Mouse (Mus musculus) thymus, postnatal 10 days (tissue): ENCODE measurements around the gene Pax6.

Experiments
- DNase-seq, 2 experiments: peaks; one replicate each; pipeline ENCODE4 v3.0.0; 2021; ENCODE audit warnings: low spot score in 2 of 2

Gene Pax6

GRCm38 (mm10) chr2:105682634-105683351 is 14.1 kb downstream of the Pax6 start:
- no peak for DNase-seq

DNA sequence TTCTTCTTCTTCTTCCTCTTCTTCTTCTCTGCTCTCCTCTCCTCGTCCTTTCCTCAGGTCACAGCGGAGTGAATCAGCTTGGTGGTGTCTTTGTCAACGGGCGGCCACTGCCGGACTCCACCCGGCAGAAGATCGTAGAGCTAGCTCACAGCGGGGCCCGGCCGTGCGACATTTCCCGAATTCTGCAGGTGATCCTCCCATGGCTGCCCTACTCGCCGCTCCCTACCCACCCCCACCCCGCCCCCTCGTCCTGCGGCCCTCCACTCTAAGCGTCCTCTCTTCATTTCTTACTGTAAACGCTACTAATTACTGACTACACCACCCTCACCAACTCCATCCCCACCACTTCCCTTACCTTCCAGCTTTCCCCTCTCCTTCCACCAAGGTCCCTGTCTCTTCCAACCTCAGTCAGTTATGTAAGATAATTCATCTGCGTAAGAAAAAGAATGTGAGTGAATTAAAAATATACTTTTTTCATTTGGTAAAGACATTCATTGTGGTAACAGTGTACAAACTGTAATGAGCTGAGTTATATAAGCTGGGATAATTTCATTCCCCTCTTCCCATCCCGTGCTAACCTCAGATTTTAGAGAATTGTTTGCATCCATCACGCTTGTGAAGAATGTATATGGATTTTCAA is 15.2 kb downstream of the Pax6 start:
- no peak for DNase-seq

DNA sequence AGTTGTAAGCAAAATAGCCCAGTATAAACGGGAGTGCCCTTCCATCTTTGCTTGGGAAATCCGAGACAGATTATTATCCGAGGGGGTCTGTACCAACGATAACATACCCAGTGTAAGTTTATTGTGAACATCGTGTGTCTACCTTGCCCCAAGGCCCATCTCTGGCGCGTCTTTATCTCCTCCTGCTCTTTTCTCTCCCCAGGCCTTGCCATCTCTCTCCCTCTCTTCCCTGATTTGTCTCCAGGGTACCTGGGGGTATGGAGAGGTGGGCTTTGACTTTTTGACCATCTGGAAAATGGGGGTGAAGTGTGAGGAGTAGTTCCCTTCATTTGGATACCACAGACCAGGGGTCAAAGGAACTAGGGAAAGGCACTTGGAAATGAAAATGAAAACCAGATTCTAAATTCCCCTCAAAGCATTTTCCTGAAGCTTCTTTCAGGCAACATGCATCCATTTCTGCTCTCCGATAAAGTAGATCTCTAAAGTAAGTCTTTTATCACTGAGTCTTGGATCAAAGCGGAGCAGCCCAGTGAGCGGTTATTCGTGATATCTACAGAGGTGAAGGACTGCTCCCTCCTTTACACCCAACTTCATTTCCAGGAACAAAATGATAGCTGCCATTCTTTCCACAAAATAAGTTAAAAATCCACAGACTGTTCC is 16.4 kb downstream of the Pax6 start:
- DNase-seq: no peak

GRCm38 (mm10) chr2:105685651-105686050 is 17.0 kb downstream of the Pax6 start:
- DNase-seq: no peak

DNA sequence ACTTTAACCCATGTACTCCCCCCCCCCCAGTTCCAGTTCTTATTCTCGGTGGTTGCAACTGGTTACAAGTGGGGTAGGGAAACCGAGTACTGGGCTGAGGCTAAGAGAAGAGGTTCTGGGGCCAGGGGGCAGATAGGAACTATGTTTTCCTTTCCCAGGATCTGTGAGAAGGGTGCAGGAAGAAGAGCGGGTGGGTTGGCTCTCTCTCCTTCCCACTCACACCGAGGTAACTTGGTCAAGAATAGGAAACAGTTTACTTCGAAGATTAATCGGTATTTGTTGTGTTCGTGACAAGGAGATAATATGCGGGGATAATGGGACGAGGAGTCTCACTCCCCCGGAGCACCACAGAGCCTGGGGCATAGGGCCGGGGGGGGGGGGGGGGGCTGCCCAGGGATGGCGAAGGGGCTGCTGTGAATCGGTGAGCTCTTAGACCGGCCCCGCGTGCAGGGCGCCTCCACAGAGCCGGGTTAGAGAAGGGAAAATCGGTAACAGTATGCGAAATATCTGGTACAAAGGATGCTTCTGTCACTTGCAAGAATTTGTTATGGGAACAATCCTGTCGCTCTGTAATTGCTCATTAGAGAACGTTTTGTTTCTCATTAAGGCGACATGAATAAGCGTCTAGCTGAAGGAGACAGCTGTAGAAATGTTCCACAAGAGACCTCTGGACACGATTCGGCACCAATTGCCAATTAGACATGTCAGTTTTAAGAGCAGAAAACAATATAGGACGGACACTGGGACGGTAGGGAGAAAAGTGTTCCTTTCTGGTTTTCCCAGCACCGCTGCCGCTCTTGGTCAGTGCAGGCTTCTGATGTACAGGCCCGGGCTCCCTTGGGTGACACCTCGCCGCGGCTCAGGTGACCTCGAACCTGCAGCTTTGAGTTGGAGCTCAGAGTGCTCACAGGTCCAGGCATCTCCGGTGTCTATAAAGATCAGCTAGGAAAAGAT is 17.9 kb downstream of the Pax6 start:
- DNase-seq: no peak

- no peak for DNase-seq
Observed at GRCm38 (mm10) chr2:105687317-105687991, 18.8 kb downstream of the Pax6 start.

- DNase-seq: no peak
Observed at GRCm38 (mm10) chr2:105688011-105688410, 19.3 kb downstream of the Pax6 start.

DNA sequence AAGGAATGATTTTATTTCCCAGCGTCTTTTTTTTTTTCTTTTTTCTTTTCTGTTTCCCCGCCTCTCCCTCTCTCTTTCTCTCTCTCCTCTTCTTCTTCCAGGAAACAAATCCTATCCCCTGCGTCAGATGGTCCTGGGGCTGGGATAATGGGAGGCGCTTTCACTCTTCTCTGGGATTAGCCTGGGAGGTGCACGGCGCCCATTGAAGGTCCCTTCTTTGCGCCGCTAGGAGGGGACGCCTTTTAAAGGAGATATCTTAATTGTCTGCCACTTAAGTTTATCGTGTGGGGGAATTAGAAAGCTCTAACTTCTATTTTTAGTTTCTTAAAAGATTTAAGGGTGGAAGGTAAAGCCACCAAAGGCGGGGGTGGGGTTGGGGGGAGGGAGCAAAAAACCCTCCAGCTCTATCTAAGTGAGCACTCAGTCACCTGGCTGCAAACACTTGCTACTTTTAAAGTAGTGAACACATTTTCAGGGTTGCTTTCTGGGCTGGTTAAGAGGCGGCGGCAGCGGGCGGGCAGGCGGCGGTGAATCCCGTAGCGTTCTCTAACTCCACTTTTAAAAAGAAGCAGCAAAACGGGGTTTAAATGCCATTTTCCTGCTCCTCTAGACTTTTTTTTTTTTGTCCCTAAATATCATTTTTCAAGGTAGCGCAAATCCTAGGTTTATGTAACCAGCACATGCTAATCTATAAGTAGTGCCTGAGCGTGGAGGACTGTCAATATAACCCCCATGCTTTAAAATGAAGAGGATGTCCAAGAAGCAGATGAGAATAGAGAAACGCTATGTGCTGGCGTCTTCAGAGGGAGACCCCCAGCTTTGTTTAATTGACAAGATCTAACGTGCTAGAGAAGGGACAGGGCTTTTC is 20.0 kb downstream of the Pax6 start:
- DNase-seq: no peak

DNA sequence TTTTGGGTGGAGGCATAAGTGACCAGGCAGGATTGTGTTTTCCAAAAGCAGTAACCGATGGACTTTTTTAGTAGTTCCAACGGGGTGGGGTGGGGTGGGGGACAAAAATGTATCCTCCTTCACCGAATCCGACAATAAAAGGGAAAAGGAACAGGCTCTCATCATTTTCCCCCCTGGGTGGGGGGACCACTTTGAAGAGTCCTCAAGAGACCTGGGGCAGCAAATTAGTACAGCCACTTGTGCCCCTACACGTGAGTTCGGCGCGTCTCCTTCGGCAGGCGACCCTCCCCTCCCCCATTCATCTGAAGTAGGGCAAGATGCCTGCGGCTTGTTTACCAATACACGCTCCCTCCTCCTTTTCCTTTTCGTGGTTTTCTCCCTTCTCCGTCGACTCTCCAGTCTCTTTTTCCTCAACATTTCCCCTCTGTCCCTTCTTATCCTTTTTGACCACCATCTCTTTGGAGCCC is 20.6 kb downstream of the Pax6 start:
- DNase-seq: no peak

GRCm38 (mm10) chr2:105689771-105690639 is 21.3 kb downstream of the Pax6 start:
- DNase-seq: no peak

DNA sequence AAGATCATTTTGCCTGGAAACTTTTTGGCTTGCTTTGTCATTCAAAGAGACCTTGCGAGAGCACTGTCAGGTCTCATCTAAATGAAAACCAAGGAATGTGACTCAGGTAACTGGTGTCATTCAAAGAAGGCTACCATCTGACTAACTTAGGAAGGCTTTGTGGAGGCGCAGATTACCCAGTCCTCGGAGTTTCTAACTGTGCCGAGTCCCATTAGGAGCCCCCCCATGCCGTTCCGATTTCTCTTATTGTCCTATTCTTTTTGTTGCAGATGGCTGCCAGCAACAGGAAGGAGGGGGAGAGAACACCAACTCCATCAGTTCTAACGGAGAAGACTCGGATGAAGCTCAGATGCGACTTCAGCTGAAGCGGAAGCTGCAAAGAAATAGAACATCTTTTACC is 22.6 kb downstream of the Pax6 start:
- DNase-seq: no peak

GRCm38 (mm10) chr2:105697741-105698140 is 29.0 kb downstream of the Pax6 start:
- DNase-seq: no peak

- DNase-seq: no peak
Observed at GRCm38 (mm10) chr2:105698631-105699030, 29.9 kb downstream of the Pax6 start.

DNA sequence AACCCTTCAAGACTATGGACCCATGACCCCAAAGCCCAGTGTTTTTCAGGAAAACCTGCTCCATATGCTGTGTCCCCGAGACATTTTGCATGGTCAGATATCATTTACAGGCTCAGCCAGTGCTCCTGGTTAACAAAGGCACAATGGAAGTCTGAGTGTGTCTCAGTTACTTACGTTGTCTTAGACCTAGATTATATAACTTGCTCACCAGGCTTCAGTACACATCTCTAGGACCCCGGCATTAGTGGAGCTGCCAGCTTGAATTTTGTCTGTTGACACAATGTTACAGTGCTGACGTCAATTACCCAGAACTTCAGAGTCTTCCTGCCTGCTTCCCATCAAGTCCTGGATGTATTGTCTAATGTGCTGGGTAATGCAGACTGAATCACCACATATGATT is 33.1 kb downstream of the Pax6 start:
- DNase-seq: no peak

DNA sequence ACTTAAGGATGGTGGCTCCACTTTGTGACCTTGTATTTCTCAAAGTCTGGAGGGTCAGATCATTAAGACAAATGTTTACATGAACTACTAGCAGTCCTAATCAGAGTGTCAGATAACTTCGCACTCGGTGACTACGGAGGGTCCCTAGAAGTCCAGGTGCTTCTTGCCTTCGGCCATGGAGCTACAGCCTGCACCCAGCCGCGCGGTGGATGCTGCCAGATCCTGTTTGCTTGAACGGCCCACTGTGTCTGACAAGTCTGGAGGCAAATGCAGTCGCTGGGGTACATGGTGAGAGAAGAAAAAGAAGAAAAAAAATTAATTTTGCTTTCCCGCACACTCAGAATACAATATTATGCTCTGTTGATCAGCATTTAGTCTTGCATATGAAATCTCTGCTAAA is 33.9 kb downstream of the Pax6 start:
- DNase-seq: no peak

DNA sequence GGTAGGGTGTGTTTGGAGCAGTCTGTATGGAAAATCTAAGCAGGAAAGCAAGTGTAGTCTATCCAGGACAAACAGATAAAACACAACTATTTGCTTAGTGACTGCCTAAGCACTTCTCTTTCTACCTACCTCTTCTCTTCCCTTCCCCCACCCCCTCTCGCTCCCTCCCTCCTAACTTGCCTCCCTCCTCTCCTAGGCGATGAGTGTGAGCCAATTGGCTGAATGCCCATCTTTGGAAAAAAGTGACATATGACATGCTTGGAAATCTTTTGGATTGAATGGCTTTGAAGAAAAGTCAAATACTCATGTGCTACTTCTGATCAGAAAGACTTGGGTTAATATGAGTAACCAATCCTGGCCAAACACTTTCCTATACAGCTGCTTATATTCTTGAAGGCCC is 36.6 kb downstream of the Pax6 start:
- DNase-seq: no peak

GRCm38 (mm10) chr2:105709126-105709525 is 40.4 kb downstream of the Pax6 start:
- DNase-seq: no peak

DNA sequence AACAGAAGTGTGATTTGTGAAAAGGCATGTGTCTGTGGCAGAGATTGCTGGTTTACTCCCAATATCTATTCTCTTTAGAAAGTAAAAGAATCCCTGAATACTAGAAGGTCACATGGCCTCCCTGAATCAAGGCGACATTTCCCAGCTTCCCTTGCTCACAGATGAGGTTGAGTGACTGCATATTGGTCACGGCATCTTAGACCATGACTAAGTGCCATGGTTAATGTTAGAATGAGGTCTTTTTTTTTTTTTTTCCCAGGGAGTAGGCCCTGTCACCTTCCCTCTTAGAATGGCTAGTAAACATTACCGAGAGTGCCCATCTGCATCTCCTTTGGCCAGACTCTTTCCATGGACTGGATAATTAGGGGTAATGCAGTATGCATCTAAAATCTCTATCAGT is 41.8 kb downstream of the Pax6 start:
- no peak for DNase-seq

DNA sequence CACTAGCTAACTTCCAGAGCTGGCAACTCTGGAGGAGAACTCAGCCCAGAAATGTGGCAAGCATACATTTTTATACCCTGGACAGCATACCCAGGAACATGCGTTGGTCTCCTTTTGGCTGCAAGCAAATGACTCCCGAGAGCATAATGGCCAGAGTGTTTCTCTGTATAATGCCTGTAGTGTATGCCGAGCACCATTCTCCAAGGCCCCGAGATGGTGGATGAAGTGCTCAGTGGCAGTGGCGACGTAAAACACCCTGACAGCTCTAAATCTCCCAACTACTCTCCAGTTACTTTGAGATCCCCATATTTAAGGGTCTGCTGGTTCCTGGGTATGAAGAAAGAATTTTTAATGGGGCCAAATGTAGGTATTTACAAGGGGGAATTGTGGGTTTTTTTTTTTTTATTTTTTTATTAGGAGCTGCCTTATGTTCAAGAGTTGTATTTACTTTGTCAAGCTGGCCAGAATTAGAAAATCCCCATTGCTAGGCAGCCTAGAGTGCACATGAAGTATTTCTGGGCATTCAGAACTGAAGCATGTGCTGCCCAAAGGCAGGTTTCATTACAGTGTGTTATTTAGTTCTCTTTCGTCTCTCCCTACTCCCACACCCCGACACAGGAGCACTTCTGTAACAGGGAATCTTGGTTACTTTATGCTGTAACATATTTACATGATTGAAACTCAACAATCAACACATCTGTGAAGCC is 46.9 kb downstream of the Pax6 start:
- no peak for DNase-seq
